Mouse (Mus musculus): Measurements from ENCODE around the gene Spag9.

Spag9 gene

GRCm38 (mm10) chr11:94045016-94045415, 49.1 kb downstream of the Spag9 start:
- DNase-seq (ENCODE audit: extremely low read depth, low read depth): no peak

GRCm38 (mm10) chr11:94047288-94047687, 51.4 kb downstream of the Spag9 start:
- no peak for DNase-seq (ENCODE audit: extremely low read depth, low read depth)

- no peak for DNase-seq (ENCODE audit: extremely low read depth, low read depth)
These were observed 58.3 kb downstream of the Spag9 start for GRCm38 (mm10) chr11:94054176-94054575.

GRCm38 (mm10) chr11:94054901-94055300, 59.0 kb downstream of the Spag9 start:
- no peak for DNase-seq (ENCODE audit: extremely low read depth, low read depth)

GRCm38 (mm10) chr11:94063941-94064340, 68.0 kb downstream of the Spag9 start:
- no peak for DNase-seq (ENCODE audit: extremely low read depth, low read depth)

GRCm38 (mm10) chr11:94070455-94070854, 74.6 kb downstream of the Spag9 start:
- DNase-seq (ENCODE audit: extremely low read depth, low read depth): peak; percentile 75

- no peak for DNase-seq (ENCODE audit: extremely low read depth, low read depth)
These were observed 77.4 kb downstream of the Spag9 start for GRCm38 (mm10) chr11:94073283-94073682.

GRCm38 (mm10) chr11:94086966-94087365, 91.1 kb downstream of the Spag9 start:
- peak; percentile 69 for DNase-seq (ENCODE audit: extremely low read depth, low read depth)

GRCm38 (mm10) chr11:94090496-94090895, 94.6 kb downstream of the Spag9 start:
- no peak for DNase-seq (ENCODE audit: extremely low read depth, low read depth)

- DNase-seq (ENCODE audit: extremely low read depth, low read depth): no peak
These were observed 101.6 kb downstream of the Spag9 start for GRCm38 (mm10) chr11:94097489-94097888.

- no peak for DNase-seq (ENCODE audit: extremely low read depth, low read depth)
These were observed 102.9 kb downstream of the Spag9 start for GRCm38 (mm10) chr11:94098840-94099239.

GRCm38 (mm10) chr11:94113795-94114194, 117.9 kb downstream of the Spag9 start:
- DNase-seq (ENCODE audit: extremely low read depth, low read depth): no peak

GRCm38 (mm10) chr11:94115408-94115807, 119.5 kb downstream of the Spag9 start:
- DNase-seq (ENCODE audit: extremely low read depth, low read depth): no peak

GRCm38 (mm10) chr11:94116655-94117054, 120.8 kb downstream of the Spag9 start:
- DNase-seq (ENCODE audit: extremely low read depth, low read depth): no peak

- DNase-seq (ENCODE audit: extremely low read depth, low read depth): no peak
These were observed 121.9 kb downstream of the Spag9 start for GRCm38 (mm10) chr11:94117836-94118235.

- no peak for DNase-seq (ENCODE audit: extremely low read depth, low read depth)
These were observed 122.7 kb downstream of the Spag9 start for GRCm38 (mm10) chr11:94118612-94119011.

- DNase-seq (ENCODE audit: extremely low read depth, low read depth): no peak
These were observed 124.8 kb downstream of the Spag9 start for GRCm38 (mm10) chr11:94120690-94121089.

- DNase-seq (ENCODE audit: extremely low read depth, low read depth): no peak
These were observed 125.6 kb downstream of the Spag9 start for GRCm38 (mm10) chr11:94121501-94121900.

GRCm38 (mm10) chr11:94122341-94123030, 126.6 kb downstream of the Spag9 start:
- DNase-seq (ENCODE audit: extremely low read depth, low read depth): no peak

GRCm38 (mm10) chr11:94126701-94127100, 130.8 kb downstream of the Spag9 start:
- no peak for DNase-seq (ENCODE audit: extremely low read depth, low read depth)

- DNase-seq (ENCODE audit: extremely low read depth, low read depth): peak; percentile 47
These were observed 132.1 kb downstream of the Spag9 start for GRCm38 (mm10) chr11:94127966-94128365.

- DNase-seq (ENCODE audit: extremely low read depth, low read depth): no peak
These were observed 132.6 kb downstream of the Spag9 start for GRCm38 (mm10) chr11:94128506-94128905.

- DNase-seq (ENCODE audit: extremely low read depth, low read depth): peak; percentile 32
These were observed 133.6 kb downstream of the Spag9 start for GRCm38 (mm10) chr11:94129261-94130059.
